Mouse (Mus musculus): ENCODE data around the gene Cyp8b1.
A peak's percentile ranks its signal among the peaks of the same experiment; 100 is the strongest.

Cyp8b1 gene

GRCm38 (mm10) chr9:121916102-121916501 lies at the start of gene Cyp8b1:
TSS of gene Cyp8b1 (minus strand) at chr9:121916305.
- peak in 1 of 2 experiments; percentile 29 for DNase-seq

GRCm38 (mm10) chr9:121964941-121965340 lies 48.8 kb upstream of the Cyp8b1 start:
- DNase-seq = no peak

GRCm38 (mm10) chr9:121959966-121960635 lies 44.0 kb upstream of the Cyp8b1 start:
- peak in 1 of 2 experiments; percentile 19 for DNase-seq

- no peak for DNase-seq
Observed at GRCm38 (mm10) chr9:121952596-121952995, 36.5 kb upstream of the Cyp8b1 start.

GRCm38 (mm10) chr9:121951114-121951423 lies 35.0 kb upstream of the Cyp8b1 start:
- no peak for DNase-seq

GRCm38 (mm10) chr9:121950418-121951113 lies 34.5 kb upstream of the Cyp8b1 start, which contains the start of gene Fam198a:
TSS of gene Fam198a (plus strand) at chr9:121950988.
- peak; percentile 86 to 89 for DNase-seq

GRCm38 (mm10) chr9:121948431-121948830 lies 32.3 kb upstream of the Cyp8b1 start:
- no peak for DNase-seq

GRCm38 (mm10) chr9:121947784-121948183 lies 31.7 kb upstream of the Cyp8b1 start:
- DNase-seq = peak; percentile 81 to 82

GRCm38 (mm10) chr9:121943628-121944027 lies 27.5 kb upstream of the Cyp8b1 start:
- DNase-seq = no peak

GRCm38 (mm10) chr9:121943005-121943404 lies 26.9 kb upstream of the Cyp8b1 start:
- DNase-seq = no peak

GRCm38 (mm10) chr9:121937944-121938355 lies 21.8 kb upstream of the Cyp8b1 start:
- peak in 1 of 2 experiments; percentile 25 for DNase-seq

- no peak for DNase-seq
Observed at GRCm38 (mm10) chr9:121937451-121937864, 21.4 kb upstream of the Cyp8b1 start.

- no peak for DNase-seq
Observed at GRCm38 (mm10) chr9:121936952-121937351, 20.8 kb upstream of the Cyp8b1 start.

GRCm38 (mm10) chr9:121934856-121935255 lies 18.8 kb upstream of the Cyp8b1 start:
- no peak for DNase-seq

- DNase-seq = peak; percentile 68 to 69
Observed at GRCm38 (mm10) chr9:121928498-121928897, 12.4 kb upstream of the Cyp8b1 start.

- DNase-seq = no peak
Observed at GRCm38 (mm10) chr9:121927721-121928120, 11.6 kb upstream of the Cyp8b1 start.

GRCm38 (mm10) chr9:121926634-121927405 lies 10.7 kb upstream of the Cyp8b1 start:
- no peak for DNase-seq

- no peak for DNase-seq
Observed at GRCm38 (mm10) chr9:121925959-121926358, 9.9 kb upstream of the Cyp8b1 start.

- no peak for DNase-seq
Observed at GRCm38 (mm10) chr9:121924901-121925560, 8.9 kb upstream of the Cyp8b1 start.

- DNase-seq = no peak
Observed at GRCm38 (mm10) chr9:121923906-121924305, 7.8 kb upstream of the Cyp8b1 start.

GRCm38 (mm10) chr9:121923443-121923842 lies 7.3 kb upstream of the Cyp8b1 start:
- no peak for DNase-seq

GRCm38 (mm10) chr9:121919027-121919501 lies 3.0 kb upstream of the Cyp8b1 start:
- peak in 1 of 2 experiments; percentile 31 for DNase-seq

- DNase-seq = no peak
Observed at GRCm38 (mm10) chr9:121915056-121915455, 1.0 kb downstream of the Cyp8b1 start.

Data from kidney, postnatal 4 days (tissue).